Mouse (Mus musculus) midbrain, postnatal 0 days (tissue): ENCODE data around the gene Taf10. TPM values are rescaled to one million over a fixed set of nuclear protein-coding genes. Genes with fewer than 3 reads are reported as not detected.

Experiments used
- ATAC-seq: fragments of 200-750 bp; cut with Nextera tagmentation; 2 replicates; pipeline ENCODE4 v1.8.0; 2017; ENCODE audit warnings: moderate number of reproducible peaks, mild to moderate bottlenecking, moderate TSS enrichment, moderate library complexity; ENCODE audit not compliant: low FRiP score
- DNase-seq: peaks from one replicate; pipeline ENCODE4 v3.0.0-alpha.2; 2015; ENCODE audit warnings: low spot score
- H3K27ac ChIP-seq: fragments of 300-500 bp; sonication (generic); 2 replicates; pipeline ENCODE4 v1.5.1; 2014; ENCODE audit warnings: low read depth, mild to moderate bottlenecking, low read length, mixed read lengths
- H3K27me3 ChIP-seq: fragments of 300-500 bp; sonication (generic); 2 replicates; pipeline ENCODE4 v1.6.1; 2014; ENCODE audit warnings: low read length, control low read depth, mixed read lengths; ENCODE audit not compliant: insufficient read depth
- H3K36me3 ChIP-seq: fragments of 300-500 bp; sonication (generic); 2 replicates; pipeline ENCODE4 v1.6.1; 2014; ENCODE audit warnings: low read length, control low read depth, mixed read lengths; ENCODE audit not compliant: insufficient read depth
- H3K4me1 ChIP-seq: fragments of 300-500 bp; sonication (generic); 2 replicates; pipeline ENCODE4 v1.6.1; 2014; ENCODE audit warnings: mild to moderate bottlenecking, control low read depth, antibody characterized with exemption, low read length, mixed read lengths; ENCODE audit not compliant: insufficient read depth
- H3K4me2 ChIP-seq: fragments of 300-500 bp; sonication (generic); 2 replicates; pipeline ENCODE4 v1.6.1; 2014; ENCODE audit warnings: low read depth, mild to moderate bottlenecking, low read length, mixed read lengths; ENCODE audit not compliant: poor library complexity, severe bottlenecking
- H3K4me3 ChIP-seq: fragments of 300-500 bp; sonication (generic); 2 replicates; pipeline ENCODE4 v1.5.1; 2014; ENCODE audit warnings: low read depth, mild to moderate bottlenecking, low read length, moderate library complexity
- H3K9ac ChIP-seq: fragments of 300-500 bp; sonication (generic); replicated peaks from 2 replicates; pipeline ENCODE4 v1.6.1; 2014; ENCODE audit warnings: mild to moderate bottlenecking, low read length, moderate library complexity, mixed read lengths; ENCODE audit not compliant: poor library complexity, severe bottlenecking
- H3K9me3 ChIP-seq: fragments of 300-500 bp; sonication (generic); 2 replicates; pipeline ENCODE4 v1.6.1; 2016; ENCODE audit warnings: low read length, control low read depth
- CTCF ChIP-seq: IDR thresholded peaks from 2 replicates; pipeline ENCODE4 v1.5.1; 2016; ENCODE audit warnings: antibody characterized with exemption, mild to moderate bottlenecking
- WGBS: fragments of 180-500 bp; shearing (Covaris S2); extraction: QIAGEN DNeasy Blood & Tissue Kit; methylation state at CpG from one replicate; pipeline ENCODE4 v1.1.7; 2014; 5-methylcytosine and 5-hydroxymethylcytosine counted together
- polyA plus RNA-seq: library from polyadenylated mRNA; unstranded; fragments of >200 nt; fragmentation: Nextera tagmentation; extraction: Ambion mirVana; gene quantifications from 2 replicates; pipeline ENCODE4 v1.2.1, GENCODE M21; 2015
- total RNA-seq: library from RNA; depleted of rRNA; stranded (reverse); fragments of >200 nt; gene quantifications from 2 replicates; pipeline ENCODE4 v1.2.3, GENCODE M21; 2014; rRNA removed

Gene Taf10
- total and polyA plus RNA-seq, 2 experiments from 2014 or later, result 65.7 to 91.2 TPM

GRCm38 (mm10) chr7:105715366-105715765 lies 28.8 kb downstream of the Taf10 start:
- Histone ChIP-seq H3K36me3 (0 out of 2 replicates have a peak, but pooled peaks cover 2% of the 10 kb centered on the region), H3K4me3 (no peak overlapping the region), H3K9me3 (no peaks in the 10 kb centered on the region), H3K4me2 (no peak overlapping the region), H3K9ac (no peak overlapping the region), H3K27me3 (no peaks in the 10 kb centered on the region), H3K27ac (no peak overlapping the region), H3K4me1 (no peaks in the 10 kb centered on the region)
- TF ChIP-seq CTCF, result no peak
- ATAC-seq, result no peak
- WGBS, result 73% methylated on average over 3 of the region's 3 CpGs
- DNase-seq, result no peak

DNA sequence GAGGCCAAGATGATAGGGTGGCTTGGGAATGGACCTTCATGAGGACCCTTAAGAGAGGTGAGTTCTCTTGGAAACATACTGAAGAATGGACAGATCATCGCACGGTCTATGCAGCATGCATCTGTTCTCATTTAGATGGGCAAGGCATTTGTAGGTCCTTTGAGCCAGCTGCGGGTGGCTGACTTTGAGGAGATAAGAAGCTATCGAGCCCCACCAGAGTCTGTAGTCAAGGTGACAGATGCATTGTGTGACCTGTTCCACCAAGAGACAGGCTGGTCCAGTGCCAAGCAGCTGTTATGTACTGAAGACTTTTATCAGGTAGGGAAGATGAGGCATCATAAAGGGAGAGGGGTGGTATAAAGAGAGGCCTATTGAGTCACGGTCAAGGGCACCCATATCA lies 35.4 kb downstream of the Taf10 start:
- H3K27ac ChIP-seq, result no peak overlapping the region
- no peak overlapping the region for H3K4me2 ChIP-seq
- H3K36me3 ChIP-seq, result no peaks in the 10 kb centered on the region
- DNase-seq, result no peak
- H3K4me3 ChIP-seq, result no peak overlapping the region
- H3K4me1 ChIP-seq, result no peaks in the 10 kb centered on the region
- no peaks in the 10 kb centered on the region for H3K27me3 ChIP-seq
- no peak for ATAC-seq
- H3K9ac ChIP-seq, result no peak overlapping the region
- no peak for TF ChIP-seq CTCF
- 92% methylated on average over 5 of the region's 5 CpGs for WGBS
- no peaks in the 10 kb centered on the region for H3K9me3 ChIP-seq

GRCm38 (mm10) chr7:105703816-105704215 lies 40.3 kb downstream of the Taf10 start:
- Histone ChIP-seq H3K27me3 (no peaks in the 10 kb centered on the region), H3K27ac (no peak overlapping the region), H3K36me3 (no peaks in the 10 kb centered on the region), H3K9me3 (no peaks in the 10 kb centered on the region), H3K4me3 (no peak overlapping the region), H3K4me2 (no peak overlapping the region), H3K9ac (no peak overlapping the region), H3K4me1 (no peaks in the 10 kb centered on the region)
- DNase-seq (no peak), ATAC-seq (no peak)
- WGBS, result 84% methylated on average over 4 of the region's 4 CpGs
- no peak for TF ChIP-seq CTCF

DNA sequence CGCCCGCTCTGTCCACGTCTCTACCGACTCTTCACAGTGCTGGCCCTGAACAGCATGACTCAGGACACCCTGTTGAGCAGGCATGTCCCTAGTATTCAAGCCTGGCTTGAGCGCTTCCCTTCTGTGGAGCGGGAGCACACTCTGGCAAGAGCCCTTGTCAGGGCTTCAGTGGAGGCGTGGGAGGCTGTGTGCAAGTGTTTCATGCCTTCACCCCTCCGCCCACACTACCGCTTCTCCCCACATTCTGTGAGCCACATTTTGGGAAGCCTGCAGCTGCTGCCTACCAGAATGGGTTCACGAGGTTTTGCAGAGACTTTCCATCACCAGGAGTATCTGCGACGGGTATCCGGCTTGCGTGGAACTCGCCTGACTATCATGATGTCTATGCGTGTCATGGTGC lies 41.0 kb downstream of the Taf10 start:
- Histone ChIP-seq H3K9ac (no peak overlapping the region), H3K27me3 (no peaks in the 10 kb centered on the region), H3K27ac (no peak overlapping the region), H3K4me2 (no peak overlapping the region), H3K9me3 (no peaks in the 10 kb centered on the region), H3K36me3 (no peaks in the 10 kb centered on the region), H3K4me3 (no peak overlapping the region), H3K4me1 (no peaks in the 10 kb centered on the region)
- WGBS, result 89% methylated on average over 16 of the region's 16 CpGs
- ATAC-seq (no peak), DNase-seq (no peak)
- TF ChIP-seq CTCF, result no peak

GRCm38 (mm10) chr7:105690875-105691274 lies 53.3 kb downstream of the Taf10 start:
- Histone ChIP-seq H3K4me2 (no peak overlapping the region), H3K4me1 (no peaks in the 10 kb centered on the region), H3K4me3 (no peak overlapping the region), H3K9ac (no peak overlapping the region), H3K36me3 (no peaks in the 10 kb centered on the region), H3K27ac (no peak overlapping the region), H3K9me3 (no peaks in the 10 kb centered on the region), H3K27me3 (no peaks in the 10 kb centered on the region)
- ATAC-seq (no peak), DNase-seq (no peak)
- 42% methylated on average over 1 of the region's 1 CpGs for WGBS
- no peak for TF ChIP-seq CTCF

Other genes starting within 250 kb of the Taf10 start
- gene Smpd1, start 190.0 kb downstream of the Taf10 start, total RNA-seq, result 162 and 182 TPM in 2 replicates
- 115 and 127 TPM in 2 replicates for gene Smpd1, start 190.0 kb downstream of the Taf10 start, polyA plus RNA-seq
- 391 and 571 TPM in 2 replicates for gene Apbb1, start 162.7 kb downstream of the Taf10 start, total RNA-seq
- 341 and 372 TPM in 2 replicates for gene Apbb1, start 162.7 kb downstream of the Taf10 start, polyA plus RNA-seq
- not detected in 2 replicates for gene Hpx, start 144.2 kb downstream of the Taf10 start, total RNA-seq
- 0.20 TPM in 1 of 2 replicates, not detected in the other for gene Hpx, start 144.2 kb downstream of the Taf10 start, polyA plus RNA-seq
- gene Trim3, start 110.8 kb downstream of the Taf10 start, total RNA-seq, result 164 and 171 TPM in 2 replicates
- gene Trim3, start 110.8 kb downstream of the Taf10 start, polyA plus RNA-seq, result 108 and 109 TPM in 2 replicates
- 36.4 and 107 TPM in 2 replicates for gene Timm10b, start 104.3 kb downstream of the Taf10 start, total RNA-seq
- 170 and 179 TPM in 2 replicates for gene Timm10b, start 104.3 kb downstream of the Taf10 start, polyA plus RNA-seq
- 62.1 and 90.0 TPM in 2 replicates for gene Arfip2, start 103.9 kb downstream of the Taf10 start, total RNA-seq
- gene Arfip2, start 103.9 kb downstream of the Taf10 start, polyA plus RNA-seq, result 84.9 and 95.3 TPM in 2 replicates
- 55.3 and 65.6 TPM in 2 replicates for gene Gm45799, start 103.8 kb downstream of the Taf10 start, total RNA-seq
- 11.3 and 23.7 TPM in 2 replicates for gene Gm45799, start 103.8 kb downstream of the Taf10 start, polyA plus RNA-seq
- 3.8 and 5.2 TPM in 2 replicates for gene Dnhd1, start 93.5 kb downstream of the Taf10 start, total RNA-seq
- 1.8 and 1.9 TPM in 2 replicates for gene Dnhd1, start 93.5 kb downstream of the Taf10 start, polyA plus RNA-seq
- gene Ilk, start 7.8 kb downstream of the Taf10 start, total RNA-seq, result 122 and 130 TPM in 2 replicates
- gene Ilk, start 7.8 kb downstream of the Taf10 start, polyA plus RNA-seq, result 139 and 154 TPM in 2 replicates
- gene Rrp8, start 7.0 kb downstream of the Taf10 start, total RNA-seq, result 19.1 and 29.3 TPM in 2 replicates
- gene Rrp8, start 7.0 kb downstream of the Taf10 start, polyA plus RNA-seq, result 16.1 and 19.4 TPM in 2 replicates
- 38.3 and 66.8 TPM in 2 replicates for gene Tpp1, start 7.9 kb upstream of the Taf10 start, total RNA-seq
- 41.3 and 42.2 TPM in 2 replicates for gene Tpp1, start 7.9 kb upstream of the Taf10 start, polyA plus RNA-seq
- 101 and 105 TPM in 2 replicates for gene Dchs1, start 43.3 kb upstream of the Taf10 start, total RNA-seq
- 7.0 and 7.5 TPM in 2 replicates for gene Dchs1, start 43.3 kb upstream of the Taf10 start, polyA plus RNA-seq
- 16.6 and 18.6 TPM in 2 replicates for gene Mrpl17, start 66.7 kb upstream of the Taf10 start, total RNA-seq
- 173 and 192 TPM in 2 replicates for gene Mrpl17, start 66.7 kb upstream of the Taf10 start, polyA plus RNA-seq
- gene Gm4070, start 209.6 kb upstream of the Taf10 start, total RNA-seq, result 1.0 and 4.9 TPM in 2 replicates
- 0.11 and 0.31 TPM in 2 replicates for gene Gm4070, start 209.6 kb upstream of the Taf10 start, polyA plus RNA-seq